Mouse (Mus musculus): ENCODE data around the gene Ppp1r3a. TPM values are rescaled to one million over a fixed set of nuclear protein-coding genes. Genes with fewer than 3 reads are reported as not detected.

The Ppp1r3a gene
- 0.02 and 0.13 TPM in 2 replicates for polyA plus RNA-seq (2015; fragmentation: Nextera tagmentation; extraction: Ambion mirVana)

- TF ChIP-seq EP300 (IDR thresholded peaks at IDR 0.05; ENCODE audit: low read depth) (no peak), CTCF (IDR thresholded peaks at IDR 0.05; ENCODE audit: low read depth) (no peak)
- Histone ChIP-seq H3K27me3 (ENCODE audit: insufficient read depth, low read length) (no peaks in the 10 kb centered on the region), H3K4me1 (ENCODE audit: insufficient read depth) (no peaks in the 10 kb centered on the region), H3K4me2 (ENCODE audit: low read depth, low read length) (no peak within 1 kb of the TSS), H3K9ac (replicated peaks) (no peak within 1 kb of the TSS), H3K27ac (ENCODE audit: low read depth) (no peak within 1 kb of the TSS), H3K9me3 (ENCODE audit: low read length) (no peaks in the 10 kb centered on the region), H3K4me3 (ENCODE audit: low read depth, low read length) (no peak within 1 kb of the TSS), H3K36me3 (replicated peaks; ENCODE audit: insufficient read depth, low read length) (no peaks in the 10 kb centered on the region)
- ATAC-seq (no peak), DNase-seq (no peak)
- 74% methylated on average over 7 of the region's 7 CpGs for WGBS (ENCODE audit: insufficient replicate concordance)
These were observed at the start of gene Ppp1r3a for GRCm38 (mm10) chr6:14754901-14755591. Ppp1r3a (minus strand) TSS chr6:14755274.

DNA sequence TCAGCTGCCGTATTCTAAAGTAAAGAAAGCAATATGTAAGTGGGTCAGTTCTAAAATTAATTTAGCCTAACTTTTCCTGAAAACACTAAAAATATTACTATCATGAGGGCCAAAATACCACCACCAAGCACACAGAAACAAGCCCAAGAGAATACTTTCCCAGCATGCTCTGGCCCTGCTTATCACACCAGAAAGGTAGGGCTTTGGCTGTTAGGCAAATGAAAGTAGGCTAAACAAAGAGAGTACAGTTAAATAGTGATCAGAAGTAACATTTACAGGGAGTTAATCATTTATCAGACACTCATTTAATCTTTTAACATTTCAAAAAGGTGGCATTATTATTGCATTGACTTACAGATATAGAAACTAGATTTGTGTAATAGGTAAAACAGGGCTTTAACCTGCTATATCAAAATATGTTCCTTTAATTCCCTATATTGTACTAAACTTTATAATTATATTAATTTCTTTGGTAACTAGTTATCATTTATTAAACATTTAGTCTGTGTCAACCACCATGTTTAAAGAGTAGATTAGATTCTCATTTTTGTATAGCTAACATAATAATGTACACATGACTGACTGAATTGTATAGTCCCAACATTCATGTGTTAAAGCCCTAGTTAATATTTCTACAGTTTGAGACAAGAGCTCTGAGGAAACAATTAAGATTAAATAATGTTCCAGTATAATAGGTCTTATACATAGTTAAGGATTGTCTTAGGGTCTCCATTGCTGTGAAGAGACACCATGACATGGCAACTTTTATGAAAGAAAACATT, 32.3 kb upstream of the Ppp1r3a start:
- WGBS (ENCODE audit: insufficient replicate concordance): 69% methylated on average over 1 of the region's 1 CpGs
- H3K27ac ChIP-seq (ENCODE audit: low read depth): no peak overlapping the region
- no peak for DNase-seq

DNA sequence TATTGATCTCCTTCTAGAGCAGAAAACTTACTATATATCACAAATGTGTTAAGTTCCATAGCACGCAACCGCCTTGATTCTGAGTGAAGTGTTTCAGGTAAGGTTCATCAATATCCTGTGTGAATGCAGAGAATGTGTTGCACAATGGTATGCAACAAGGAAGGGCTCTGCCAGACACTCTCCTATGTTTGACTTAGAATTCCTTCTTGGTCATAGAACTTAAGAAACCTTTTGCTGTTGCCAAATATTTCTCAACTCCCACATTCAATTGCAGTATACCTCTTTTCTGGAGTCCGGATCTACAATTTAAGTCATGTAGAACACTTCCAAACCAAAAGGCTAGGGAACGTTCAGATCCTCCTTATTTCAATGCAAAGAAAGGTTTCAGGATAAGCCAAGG, 22.8 kb upstream of the Ppp1r3a start:
- DNase-seq: no peak
- no peak for TF ChIP-seq CTCF (IDR thresholded peaks at IDR 0.05; ENCODE audit: low read depth)
- TF ChIP-seq EP300 (IDR thresholded peaks at IDR 0.05; ENCODE audit: low read depth): no peak
- Histone ChIP-seq H3K27me3 (ENCODE audit: insufficient read depth, low read length) (no peaks in the 10 kb centered on the region), H3K4me1 (ENCODE audit: insufficient read depth) (no peaks in the 10 kb centered on the region), H3K36me3 (replicated peaks; ENCODE audit: insufficient read depth, low read length) (no peaks in the 10 kb centered on the region), H3K9ac (replicated peaks) (no peak overlapping the region), H3K27ac (ENCODE audit: low read depth) (no peak overlapping the region), H3K4me2 (ENCODE audit: low read depth, low read length) (no peak overlapping the region), H3K4me3 (ENCODE audit: low read depth, low read length) (no peak overlapping the region), H3K9me3 (ENCODE audit: low read length) (no peaks in the 10 kb centered on the region)
- ATAC-seq: no peak
- WGBS (ENCODE audit: insufficient replicate concordance): 78% methylated on average over 4 of the region's 4 CpGs

More for the DNA sequence above, 32.3 kb upstream of the Ppp1r3a start:
- Histone ChIP-seq H3K4me2 (ENCODE audit: low read depth, low read length) (no peak overlapping the region), H3K36me3 (replicated peaks; ENCODE audit: insufficient read depth, low read length) (no peaks in the 10 kb centered on the region), H3K9me3 (ENCODE audit: low read length) (no peaks in the 10 kb centered on the region), H3K9ac (replicated peaks) (no peak overlapping the region), H3K4me1 (ENCODE audit: insufficient read depth) (no peaks in the 10 kb centered on the region), H3K4me3 (ENCODE audit: low read depth, low read length) (no peak overlapping the region), H3K27me3 (ENCODE audit: insufficient read depth, low read length) (no peaks in the 10 kb centered on the region)
- TF ChIP-seq EP300 (IDR thresholded peaks at IDR 0.05; ENCODE audit: low read depth) (no peak), CTCF (IDR thresholded peaks at IDR 0.05; ENCODE audit: low read depth) (no peak)
- ATAC-seq: no peak

DNA sequence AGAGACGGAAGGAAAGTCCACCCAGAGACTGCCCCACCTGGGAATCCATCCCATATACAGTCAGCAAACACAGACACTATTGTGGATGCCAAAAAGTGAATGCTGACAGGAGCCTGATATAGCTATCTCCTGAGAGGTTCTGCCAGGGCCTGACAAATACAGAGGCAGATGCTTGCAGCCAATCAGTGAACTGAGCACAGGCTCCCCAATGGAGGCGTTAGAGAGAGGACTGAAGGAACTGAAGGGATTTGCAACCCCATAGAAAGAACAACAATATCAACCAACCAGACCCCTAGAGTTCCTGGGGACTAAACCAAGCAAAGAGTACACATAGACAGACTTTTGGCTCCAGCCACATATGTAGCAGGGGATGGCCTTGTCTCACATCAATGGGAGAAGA, 16.6 kb upstream of the Ppp1r3a start:
- H3K4me1 ChIP-seq (ENCODE audit: insufficient read depth): no peaks in the 10 kb centered on the region
- no peaks in the 10 kb centered on the region for H3K27me3 ChIP-seq (ENCODE audit: insufficient read depth, low read length)
- no peak for ATAC-seq
- H3K36me3 ChIP-seq (replicated peaks; ENCODE audit: insufficient read depth, low read length): no peaks in the 10 kb centered on the region
- H3K4me2 ChIP-seq (ENCODE audit: low read depth, low read length): no peak overlapping the region
- no peak overlapping the region for H3K4me3 ChIP-seq (ENCODE audit: low read depth, low read length)
- no peak overlapping the region for H3K27ac ChIP-seq (ENCODE audit: low read depth)
- no peaks in the 10 kb centered on the region for H3K9me3 ChIP-seq (ENCODE audit: low read length)
- WGBS (ENCODE audit: insufficient replicate concordance): 67% methylated on average over 2 of the region's 2 CpGs
- H3K9ac ChIP-seq (replicated peaks): no peak overlapping the region
- TF ChIP-seq EP300 (IDR thresholded peaks at IDR 0.05; ENCODE audit: low read depth) (no peak), CTCF (IDR thresholded peaks at IDR 0.05; ENCODE audit: low read depth) (no peak)
- DNase-seq: no peak

DNA sequence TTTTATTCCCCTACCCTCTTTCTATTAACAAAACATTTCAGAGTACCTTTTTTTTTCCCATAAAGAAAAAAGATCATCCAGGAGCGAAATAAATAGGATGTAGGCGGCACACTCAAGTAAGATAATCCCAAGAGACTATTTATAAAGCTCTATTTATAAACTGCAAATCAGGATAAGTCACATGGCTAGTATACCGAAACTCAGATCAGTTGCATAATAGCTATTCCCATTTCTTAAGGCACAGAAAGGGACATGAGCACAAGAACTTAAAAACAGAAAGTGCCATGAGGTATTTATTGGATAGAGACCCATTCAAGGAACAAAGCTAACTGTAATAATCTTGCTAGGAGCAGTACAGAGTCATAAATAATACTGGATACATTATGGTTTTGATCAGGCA, 2.4 kb upstream of the Ppp1r3a start:
- H3K36me3 ChIP-seq (replicated peaks; ENCODE audit: insufficient read depth, low read length): no peaks in the 10 kb centered on the region
- WGBS (ENCODE audit: insufficient replicate concordance): 58% methylated on average over 3 of the region's 3 CpGs
- no peak overlapping the region for H3K4me3 ChIP-seq (ENCODE audit: low read depth, low read length)
- H3K4me1 ChIP-seq (ENCODE audit: insufficient read depth): no peaks in the 10 kb centered on the region
- TF ChIP-seq EP300 (IDR thresholded peaks at IDR 0.05; ENCODE audit: low read depth) (no peak), CTCF (IDR thresholded peaks at IDR 0.05; ENCODE audit: low read depth) (no peak)
- no peaks in the 10 kb centered on the region for H3K27me3 ChIP-seq (ENCODE audit: insufficient read depth, low read length)
- H3K27ac ChIP-seq (ENCODE audit: low read depth): no peak overlapping the region
- no peaks in the 10 kb centered on the region for H3K9me3 ChIP-seq (ENCODE audit: low read length)
- no peak overlapping the region for H3K9ac ChIP-seq (replicated peaks)
- no peak overlapping the region for H3K4me2 ChIP-seq (ENCODE audit: low read depth, low read length)
- ATAC-seq (no peak), DNase-seq (no peak)

- Histone ChIP-seq H3K4me2 (ENCODE audit: low read depth, low read length) (no peak overlapping the region), H3K9me3 (ENCODE audit: low read length) (no peaks in the 10 kb centered on the region), H3K4me1 (ENCODE audit: insufficient read depth) (no peaks in the 10 kb centered on the region), H3K36me3 (replicated peaks; ENCODE audit: insufficient read depth, low read length) (no peaks in the 10 kb centered on the region), H3K9ac (replicated peaks) (no peak overlapping the region), H3K27ac (ENCODE audit: low read depth) (no peak overlapping the region), H3K4me3 (ENCODE audit: low read depth, low read length) (no peak overlapping the region), H3K27me3 (ENCODE audit: insufficient read depth, low read length) (no peaks in the 10 kb centered on the region)
- WGBS (ENCODE audit: insufficient replicate concordance): 63% methylated on average over 4 of the region's 4 CpGs
- ATAC-seq (no peak), DNase-seq (no peak)
- TF ChIP-seq EP300 (IDR thresholded peaks at IDR 0.05; ENCODE audit: low read depth) (no peak), CTCF (IDR thresholded peaks at IDR 0.05; ENCODE audit: low read depth) (no peak)
These were observed 1.6 kb downstream of the Ppp1r3a start for GRCm38 (mm10) chr6:14753512-14753911.
